ENCODE assay signal across 8 mouse cellular contexts in genomic region chr3:10126952-10127351, GRCm38 (mm10). TPM values are rescaled to one million over a fixed set of nuclear protein-coding genes. Genes with fewer than 3 reads are reported as not detected.
DNase-seq lines count a peak whose midpoint lies in the region; ATAC-seq lines count a peak whose summit lies in the region.

No protein-coding gene starts in this region.

- peak; percentile 60; the same call in 1 of the 2 replicates for ATAC-seq in midbrain, embryonic 13.5 days
- ATAC-seq in kidney, embryonic 15.5 days (replicated peaks; ENCODE audit: low FRiP score): no peak

- no peaks in the 10 kb centered on the region for H3K27me3 ChIP-seq in midbrain, embryonic 13.5 days
- no peaks in the 10 kb centered on the region for H3K27me3 ChIP-seq in midbrain, embryonic 10.5 days (ENCODE audit: low read depth, poor library complexity, severe bottlenecking)
- H3K27me3 ChIP-seq in kidney, embryonic 15.5 days: no peaks in the 10 kb centered on the region

- H3K4me1 ChIP-seq in midbrain, embryonic 13.5 days (replicated peaks): 0 out of 2 replicates have a peak, but pooled peaks cover 4% of the 10 kb centered on the region
- H3K4me1 ChIP-seq in midbrain, embryonic 10.5 days: peaks cover 3% of the 10 kb centered on the region; the same call in 1 of the 2 replicates
- H3K4me1 ChIP-seq in kidney, embryonic 15.5 days: no peaks in the 10 kb centered on the region

- H3K36me3 ChIP-seq in midbrain, embryonic 13.5 days: no peaks in the 10 kb centered on the region
- H3K36me3 ChIP-seq in midbrain, embryonic 10.5 days: no peaks in the 10 kb centered on the region
- no peaks in the 10 kb centered on the region for H3K36me3 ChIP-seq in kidney, embryonic 15.5 days

- H3K4me3 ChIP-seq in midbrain, embryonic 13.5 days (replicated peaks): no peak overlapping the region
- no peak overlapping the region for H3K4me3 ChIP-seq in midbrain, embryonic 10.5 days
- H3K4me3 ChIP-seq in kidney, embryonic 15.5 days (replicated peaks): no peak overlapping the region

- WGBS in midbrain, embryonic 13.5 days: 78% methylated on average over 10 of the region's 10 CpGs
- WGBS in midbrain, embryonic 10.5 days: 90% methylated on average over 10 of the region's 10 CpGs
- WGBS in kidney, embryonic 15.5 days: 88% methylated on average over 10 of the region's 10 CpGs

- no peak overlapping the region for H3K4me2 ChIP-seq in midbrain, embryonic 13.5 days (replicated peaks)
- H3K4me2 ChIP-seq in kidney, embryonic 15.5 days: no peak overlapping the region

- no peaks in the 10 kb centered on the region for H3K9me3 ChIP-seq in midbrain, embryonic 13.5 days
- H3K9me3 ChIP-seq in midbrain, embryonic 10.5 days (replicated peaks): no peaks in the 10 kb centered on the region
- no peaks in the 10 kb centered on the region for H3K9me3 ChIP-seq in kidney, embryonic 15.5 days (replicated peaks)

- H3K9ac ChIP-seq in midbrain, embryonic 13.5 days (replicated peaks): no peak overlapping the region
- no peak overlapping the region for H3K9ac ChIP-seq in kidney, embryonic 15.5 days

- H3K27ac ChIP-seq in midbrain, embryonic 13.5 days: no peak overlapping the region
- no peak overlapping the region for H3K27ac ChIP-seq in midbrain, embryonic 10.5 days (replicated peaks)
- H3K27ac ChIP-seq in kidney, embryonic 15.5 days: no peak overlapping the region

- DNase-seq in midbrain, embryonic 10.5 days (ENCODE audit: low spot score): no peak
- DNase-seq in frontal cortex, postnatal 10 days (ENCODE audit: low spot score in 2 of 2): peak; percentile 61 to 72
- peak; percentile 48 to 69 for DNase-seq in left cerebral cortex, adult 9 months (ENCODE audit: low spot score in 2 of 2)
- no peak for DNase-seq in testis, postnatal 14 days (ENCODE audit: low spot score)
- no peak for DNase-seq in gastrocnemius, postnatal 25 days
- DNase-seq in adrenal gland, postnatal 10 days: no peak

RNA-seq across cellular contexts. Expression of gene Gm9833, which starts 39.0 kb away (rescaled TPM):
- 7.3 and 8.1 TPM in 2 replicates for polyA plus RNA-seq in midbrain, embryonic 13.5 days (2015; fragmentation: Nextera tagmentation; extraction: Ambion mirVana)
- 5.8 TPM in 2 replicates for polyA plus RNA-seq in midbrain, embryonic 10.5 days (2016; fragmentation: Nextera tagmentation; extraction: Ambion mirVana)
- total RNA-seq in gastrocnemius, postnatal 25 days (2021): under 1 TPM; 0.33 to 0.94 TPM
- 1 to 10 TPM; 4.4 to 5.5 TPM for total RNA-seq in adrenal gland, postnatal 10 days (2021)
- 3.9 TPM in 2 replicates for polyA plus RNA-seq in kidney, embryonic 15.5 days (2015; fragmentation: Nextera tagmentation; extraction: Ambion mirVana)

Comparison
In these comparisons a context has a peak if more than half of its experiments do, and no peak if none do; other contexts are left out.
1. DNase-seq: peak in frontal cortex, postnatal 10 days (2 of 2) and left cerebral cortex, adult 9 months (2 of 2); none in midbrain, embryonic 10.5 days (single experiment), testis, postnatal 14 days (single experiment), gastrocnemius, postnatal 25 days (single experiment) and adrenal gland, postnatal 10 days (single experiment).